Mouse (Mus musculus): Measurements from ENCODE around the gene Slc35c2.

- TF ChIP-seq POLR2A (IDR thresholded peaks at IDR 0.05; ENCODE audit: borderline replicate concordance, low read depth, low read length), result no peak
- TF ChIP-seq CTCF (IDR thresholded peaks at IDR 0.05; ENCODE audit: low read depth, low read length), result no peak
Observed at GRCm38 (mm10) chr2:165300885-165301284, 13.2 kb upstream of the Slc35c2 start.

Data from bone marrow macrophage, adult 2 months (primary cell).